8 mouse cellular contexts compared by ENCODE assay signal in genomic region chr4:151044037-151044943, GRCm38 (mm10). TPM values are rescaled to one million over a fixed set of nuclear protein-coding genes. Genes with fewer than 3 reads are reported as not detected.
DNase-seq lines count a peak whose midpoint lies in the region; ATAC-seq and TF ChIP-seq lines count a peak whose summit lies in the region.

Gene Per3 (minus strand): TSS chr4:151044665.

- H3K4me3 ChIP-seq in hindbrain, embryonic 13.5 days = peak within 1 kb of the TSS; percentile 59

- H3K4me1 ChIP-seq in hindbrain, embryonic 13.5 days (replicated peaks) = peaks cover 17% of the 10 kb centered on the region

- peak within 1 kb of the TSS; percentile 72 for H3K9ac ChIP-seq in hindbrain, embryonic 13.5 days

- peak within 1 kb of the TSS; percentile 94 for H3K4me2 ChIP-seq in hindbrain, embryonic 13.5 days

- in situ Hi-C loops in Patski (cut with MboI; ENCODE audit: low pct_unique_long_range_greater_than_20kb) = no loop called here

- WGBS in hindbrain, embryonic 13.5 days = under 1% methylated on average over 67 of the region's 79 CpGs

- no peak for TF ChIP-seq CTCF in Patski (IDR thresholded peaks at IDR 0.05)

- H3K27me3 ChIP-seq in Patski = no peaks in the 10 kb centered on the region
- H3K27me3 ChIP-seq in hindbrain, embryonic 13.5 days = peaks cover 16% of the 10 kb centered on the region

- POLR2A ChIA-PET in Patski (lab: Charles Lee) = no interaction called here

- H3K36me3 ChIP-seq in hindbrain, embryonic 13.5 days = peaks cover 29% of the 10 kb centered on the region

- CTCF ChIA-PET in Patski (lab: Charles Lee) = no interaction called here

- no peaks in the 10 kb centered on the region for H3K9me3 ChIP-seq in hindbrain, embryonic 13.5 days

- ATAC-seq in Patski = peak; percentile 90
- peak; percentile 96 for ATAC-seq in hindbrain, embryonic 13.5 days (ENCODE audit: low FRiP score)

- peak within 1 kb of the TSS; percentile 35 for H3K27ac ChIP-seq in hindbrain, embryonic 13.5 days

- DNase-seq in Patski (ENCODE audit: low read depth, low spot score) = peak; percentile 67
- DNase-seq in cerebellum, postnatal 14 days = peak; percentile 99 to 100
- peak; percentile 94 to 97 for DNase-seq in frontal cortex, postnatal 14 days (ENCODE audit: low spot score in 2 of 2)
- peak; percentile 92 to 96 for DNase-seq in layer of hippocampus, postnatal 25 days (ENCODE audit: extremely low spot score in 1 of 2, low spot score in 1 of 2)
- peak; percentile 97 for DNase-seq in lung, postnatal 25 days (ENCODE audit: low spot score)
- peak; percentile 94 for DNase-seq in retina, embryonic 14.5 days (ENCODE audit: low spot score)
- DNase-seq in thymus, postnatal 4 days = peak; percentile 95

RNA-seq across cellular contexts. Expression of gene Per3, which starts in this region (rescaled TPM):
- 7.4 TPM for polyA plus RNA-seq in Patski (2021)
- polyA plus RNA-seq in hindbrain, embryonic 13.5 days (2015; fragmentation: Nextera tagmentation; extraction: Ambion mirVana) = 3.7 and 4.2 TPM in 2 replicates
- 10 to 100 TPM; 26.7 to 26.8 TPM for total RNA-seq in layer of hippocampus, postnatal 25 days (2021)

Comparison
In these comparisons a context has a peak if more than half of its experiments do, and no peak if none do; other contexts are left out.
1. Peak in every context shown above with its lines: DNase-seq, ATAC-seq, H3K4me3 ChIP-seq and H3K27ac ChIP-seq.